Mouse (Mus musculus): ENCODE measurements around the gene Ovol3.

Ovol3 gene

GRCm38 (mm10) chr7:30193581-30194100 lies 41.9 kb downstream of the Ovol3 start:
- DNase-seq: peak; percentile 82

- no peak for DNase-seq
Measured at GRCm38 (mm10) chr7:30193013-30193412, 42.5 kb downstream of the Ovol3 start.

GRCm38 (mm10) chr7:30192088-30192487 lies 43.4 kb downstream of the Ovol3 start:
- no peak for DNase-seq

GRCm38 (mm10) chr7:30189116-30189491 lies 46.4 kb downstream of the Ovol3 start:
- no peak for DNase-seq

GRCm38 (mm10) chr7:30188344-30189115 lies 47.0 kb downstream of the Ovol3 start:
- no peak for DNase-seq

- DNase-seq: no peak
Measured at GRCm38 (mm10) chr7:30184641-30185348, 50.7 kb downstream of the Ovol3 start.

GRCm38 (mm10) chr7:30183879-30184289 lies 51.6 kb downstream of the Ovol3 start, which contains the start of gene Cox7a1:
TSS of gene Cox7a1 (plus strand) at chr7:30184144.
- DNase-seq: peak; percentile 64
